Mouse (Mus musculus) testis, postnatal 14 days (tissue): ENCODE measurements around the gene Prl7a2.

Experiments used
- DNase-seq: peaks from one replicate; pipeline ENCODE4 v3.0.0; 2021; ENCODE audit warnings: low spot score

Gene Prl7a2

DNA sequence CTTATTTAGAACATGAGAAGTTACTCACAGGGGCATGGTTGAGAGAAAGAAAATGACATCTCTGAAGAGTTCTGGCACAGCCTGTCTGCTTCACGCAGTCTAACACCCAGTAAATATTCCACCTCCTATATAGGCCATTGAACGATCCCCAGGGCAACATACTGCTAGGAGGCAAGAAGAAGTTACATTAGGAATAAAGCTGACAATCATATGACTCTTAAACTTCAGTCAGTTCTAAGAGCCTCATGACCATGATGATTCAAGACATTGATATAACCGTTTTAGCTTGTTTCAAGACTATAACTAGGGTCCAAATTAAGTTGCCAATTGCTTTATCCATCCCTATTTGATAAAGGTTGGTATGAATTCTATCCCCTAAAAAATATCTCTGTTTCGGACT is at the start of gene Prl7a2:
TSS of gene Prl7a2 (minus strand) at position 101 of the 400 bp plus-strand sequence.
- DNase-seq = no peak

- DNase-seq = no peak
These were observed 48.8 kb upstream of the Prl7a2 start, which contains the start of gene Prl7d1 for GRCm38 (mm10) chr13:27716636-27717035. TSS of gene Prl7d1 (minus strand) at chr13:27716736.

GRCm38 (mm10) chr13:27706521-27706920 is 38.7 kb upstream of the Prl7a2 start:
- DNase-seq = no peak

- no peak for DNase-seq
These were observed 7.1 kb downstream of the Prl7a2 start for GRCm38 (mm10) chr13:27660747-27661146.

DNA sequence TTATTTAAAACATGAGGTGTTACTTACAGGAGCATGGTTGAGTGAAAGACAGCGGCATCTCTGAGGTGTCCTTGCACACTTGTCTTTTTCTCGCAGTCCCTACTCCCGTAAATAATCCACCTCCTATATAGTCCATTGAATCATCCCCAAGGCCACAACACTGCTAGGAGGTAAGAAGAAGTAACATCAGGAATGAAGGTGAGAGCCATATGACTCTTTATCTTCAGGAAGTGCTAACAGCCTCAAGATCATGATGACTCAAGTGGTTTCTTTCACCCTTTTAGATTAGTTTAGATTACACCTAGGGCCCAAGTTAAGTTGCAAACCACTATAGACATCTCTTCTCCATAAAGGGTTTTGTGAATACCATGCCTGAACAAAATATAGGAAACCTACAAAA is 25.4 kb downstream of the Prl7a2 start, which contains the start of gene Prl7a1:
TSS of gene Prl7a1 (minus strand) at position 101 of the 400 bp plus-strand sequence.
- DNase-seq = no peak

GRCm38 (mm10) chr13:27610482-27610881 is 57.4 kb downstream of the Prl7a2 start, which contains the start of gene Prl7b1:
TSS of gene Prl7b1 (minus strand) at chr13:27610582.
- no peak for DNase-seq
